Mouse (Mus musculus) heart, postnatal 0 days (tissue): ENCODE results near the gene Vac14.

Experiments used
- CTCF ChIP-seq: IDR thresholded peaks from 2 replicates; pipeline ENCODE4 v1.5.1; 2016; ENCODE audit warnings: antibody characterized with exemption, control low read depth, low read depth
- EP300 ChIP-seq: IDR thresholded peaks from 2 replicates; pipeline ENCODE4 v1.6.1; 2016; ENCODE audit warnings: antibody characterized with exemption, low read depth

GRCm38 (mm10) chr8:110633814-110634213, 15.4 kb downstream of the Vac14 start:
- TF ChIP-seq CTCF = no peak
- TF ChIP-seq EP300 = no peak
